Comparison of ENCODE assay signal across 9 mouse cellular contexts in genomic region chr3:138063731-138064329, GRCm38 (mm10). TPM values are rescaled to one million over a fixed set of nuclear protein-coding genes. Genes with fewer than 3 reads are reported as not detected.
DNase-seq lines count a peak whose midpoint lies in the region; ATAC-seq and TF ChIP-seq lines count a peak whose summit lies in the region.
"Had no signal": no experiment of that assay in that cellular context is flagged by ENCODE, and none has a peak within 500 bp of the region (broad histone marks: within the 10 kb centered on the region; RNA-seq: fewer than 3 reads in every experiment).

No protein-coding gene starts in this region.

- DNase-seq in neural tube, embryonic 11.5 days (ENCODE audit: low spot score) = peak; percentile 41
- DNase-seq in neural tube, embryonic 10.5 days (ENCODE audit: extremely low spot score, low spot score) = no peak
- peak; percentile 52 to 63 for DNase-seq in cerebellum, adult 2 months
- peak; percentile 76 for DNase-seq in gastrocnemius, postnatal 25 days
- peak; percentile 64 for DNase-seq in kidney, postnatal 0 days (ENCODE audit: low spot score)
- no peak for DNase-seq in thymus, postnatal 36 days

- no peak overlapping the region for H3K4me2 ChIP-seq in neural tube, embryonic 11.5 days (ENCODE audit: low read depth)
- H3K4me2 ChIP-seq in kidney, postnatal 0 days (ENCODE audit: low read length) = no peak overlapping the region

- WGBS in neural tube, embryonic 11.5 days = 82% methylated on average over 14 of the region's 14 CpGs
- 32% methylated on average over 14 of the region's 14 CpGs for WGBS in cerebellum, adult 2 months
- WGBS in kidney, postnatal 0 days = 20% methylated on average over 14 of the region's 14 CpGs

- no peak overlapping the region for H3K27ac ChIP-seq in neural tube, embryonic 11.5 days (ENCODE audit: low read depth, low read length)
- no peak overlapping the region for H3K27ac ChIP-seq in cerebellum, adult 2 months (ENCODE audit: insufficient read depth, low read length)
- H3K27ac ChIP-seq in kidney, postnatal 0 days = no peak overlapping the region; the same call in 1 of the 2 replicates

- H3K4me1 ChIP-seq in neural tube, embryonic 11.5 days (ENCODE audit: control insufficient read depth, insufficient read depth, low read length) = no peaks in the 10 kb centered on the region
- peaks cover 11% of the 10 kb centered on the region; the same call in 1 of the 2 replicates for H3K4me1 ChIP-seq in cerebellum, adult 2 months (ENCODE audit: control insufficient read depth, insufficient read depth, low read length)
- peaks cover 22% of the 10 kb centered on the region for H3K4me1 ChIP-seq in kidney, postnatal 0 days (replicated peaks; ENCODE audit: insufficient read depth, low read length)

- no peaks in the 10 kb centered on the region for H3K27me3 ChIP-seq in neural tube, embryonic 11.5 days (ENCODE audit: control insufficient read depth, insufficient read depth, low read length)
- no peaks in the 10 kb centered on the region for H3K27me3 ChIP-seq in cerebellum, adult 2 months (ENCODE audit: control insufficient read depth, insufficient read depth, low read length)
- H3K27me3 ChIP-seq in kidney, postnatal 0 days (ENCODE audit: insufficient read depth, low read length) = no peaks in the 10 kb centered on the region

- no peaks in the 10 kb centered on the region for H3K9me3 ChIP-seq in neural tube, embryonic 11.5 days (ENCODE audit: control insufficient read depth, low read length)
- no peaks in the 10 kb centered on the region for H3K9me3 ChIP-seq in kidney, postnatal 0 days (replicated peaks; ENCODE audit: low read length)

- TF ChIP-seq POLR2A in cerebellum, adult 2 months (IDR thresholded peaks at IDR 0.05; ENCODE audit: borderline replicate concordance, insufficient read depth, low read length) = no peak

- ATAC-seq in neural tube, embryonic 11.5 days (ENCODE audit: insufficient read depth, low FRiP score, low TSS enrichment) = no peak
- no peak for ATAC-seq in kidney, postnatal 0 days (replicated peaks; ENCODE audit: low FRiP score, low read depth)
- no peak for ATAC-seq in CD4-positive, CD25-positive, alpha-beta regulatory T cell, adult 4 months

- no peak for TF ChIP-seq CTCF in cerebellum, adult 2 months (IDR thresholded peaks at IDR 0.05; ENCODE audit: borderline replicate concordance, insufficient read depth, low read depth, low read length)
- no peak for TF ChIP-seq CTCF in kidney, postnatal 0 days (IDR thresholded peaks at IDR 0.05; ENCODE audit: low read depth)

- no peak overlapping the region for H3K9ac ChIP-seq in neural tube, embryonic 11.5 days (ENCODE audit: low read length)
- H3K9ac ChIP-seq in kidney, postnatal 0 days (ENCODE audit: low read depth, low read length) = no peak overlapping the region

- H3K36me3 ChIP-seq in neural tube, embryonic 11.5 days (ENCODE audit: control insufficient read depth, insufficient read depth, low read length) = no peaks in the 10 kb centered on the region
- H3K36me3 ChIP-seq in kidney, postnatal 0 days (ENCODE audit: insufficient read depth, low read length) = no peaks in the 10 kb centered on the region

- H3K4me3 ChIP-seq in neural tube, embryonic 11.5 days (ENCODE audit: low read depth, low read length) = no peak overlapping the region
- H3K4me3 ChIP-seq in cerebellum, adult 2 months (replicated peaks; ENCODE audit: insufficient read depth, low read depth, low read length) = no peak overlapping the region
- H3K4me3 ChIP-seq in kidney, postnatal 0 days (replicated peaks; ENCODE audit: low read depth, low read length) = no peak overlapping the region

RNA-seq across cellular contexts. Expression of gene 1110002E22Rik, which starts 1.0 kb away (rescaled TPM):
- 0.21 and 0.42 TPM in 2 replicates for polyA plus RNA-seq in neural tube, embryonic 11.5 days (2014; fragmentation: Nextera tagmentation; extraction: Ambion mirVana)
- polyA plus RNA-seq in cerebellum, adult 2 months (2012; rRNA removed) = 0.05 and 0.07 TPM in 2 replicates
- 100 to 1,000 TPM; 158 to 162 TPM for total RNA-seq in gastrocnemius, postnatal 25 days (2021)
- 0.13 and 0.18 TPM in 2 replicates for polyA plus RNA-seq in kidney, postnatal 0 days (2015; fragmentation: Nextera tagmentation; extraction: Ambion mirVana)
- not detected for polyA plus RNA-seq in CD4-positive, CD25-positive, alpha-beta regulatory T cell, adult 4 months (2017; shearing (Covaris generic))
- polyA plus RNA-seq: liver, adult 2 months had no signal

RNA-seq across cellular contexts. Expression of gene Gm5105, which starts 3.4 kb away (rescaled TPM):
- not detected in 2 replicates for polyA plus RNA-seq in neural tube, embryonic 11.5 days (2014; fragmentation: Nextera tagmentation; extraction: Ambion mirVana)
- 0.08 and 0.10 TPM in 2 replicates for polyA plus RNA-seq in cerebellum, adult 2 months (2012; rRNA removed)
- 1 to 10 TPM; 1.2 to 2.0 TPM for total RNA-seq in gastrocnemius, postnatal 25 days (2021)
- polyA plus RNA-seq in kidney, postnatal 0 days (2015; fragmentation: Nextera tagmentation; extraction: Ambion mirVana) = 0.08 and 0.14 TPM in 2 replicates
- polyA plus RNA-seq in CD4-positive, CD25-positive, alpha-beta regulatory T cell, adult 4 months (2017; shearing (Covaris generic)) = not detected
- total RNA-seq: liver, adult 2 months had no signal
- polyA plus RNA-seq: liver, adult 2 months; testis, adult 2 months had no signal

Comparison
In these comparisons a context has a peak if more than half of its experiments do, and no peak if none do; other contexts are left out.
1. DNase-seq: peak in neural tube, embryonic 11.5 days (single experiment), cerebellum, adult 2 months (2 of 2), gastrocnemius, postnatal 25 days (single experiment) and kidney, postnatal 0 days (single experiment); none in neural tube, embryonic 10.5 days (single experiment) and thymus, postnatal 36 days (0 of 2).